In genomic region chr14:57657500-57657899, GRCm38 (mm10) we compare ENCODE assay signal across 14 mouse cellular contexts.
"Had no signal": no experiment of that assay in that cellular context is flagged by ENCODE, and none has a peak within 500 bp of the region (broad histone marks: within the 10 kb centered on the region; RNA-seq: fewer than 3 reads in every experiment).

No protein-coding gene starts in this region.

- DNase-seq: lung, adult 18-20 months; lung, embryonic 14.5 days; lung, postnatal 10 days; lung, postnatal 4 days; midbrain, embryonic 14.5 days; retina, postnatal 1 day; right cerebral cortex, adult 18-20 months; right cerebral cortex, postnatal 25 days; right cerebral cortex, postnatal 4 days; spleen, adult 18-20 months; thymus, adult 18-20 months; thymus, postnatal 14 days; thymus, postnatal 36 days had no signal

- ATAC-seq: midbrain, embryonic 16.5 days had no signal
